Mouse (Mus musculus): Measurements from ENCODE around the gene Mob2. TPM values are rescaled to one million over a fixed set of nuclear protein-coding genes. Genes with fewer than 3 reads are reported as not detected.
A peak's percentile ranks its signal among the peaks of the same experiment; 100 is the strongest.

Mob2 gene
- polyA plus RNA-seq, 1 experiment from 2014 or later: 50.2 TPM

GRCm38 (mm10) chr7:142019699-142020098 lies 41.2 kb downstream of the Mob2 start:
- no peak overlapping the region for H3K9ac ChIP-seq
- H3K4me3 ChIP-seq (replicated peaks; ENCODE audit: low read length): no peak overlapping the region
- H3K9me3 ChIP-seq (ENCODE audit: control insufficient read depth, low read length): no peaks in the 10 kb centered on the region
- no peak for ATAC-seq (ENCODE audit: low FRiP score)
- peaks cover 15% of the 10 kb centered on the region; the same call in 1 of the 2 replicates for H3K36me3 ChIP-seq (replicated peaks; ENCODE audit: control insufficient read depth, insufficient read depth)
- no peak overlapping the region for H3K27ac ChIP-seq
- no peak for DNase-seq (ENCODE audit: low spot score)
- H3K4me2 ChIP-seq (replicated peaks): no peak overlapping the region
- no peaks in the 10 kb centered on the region; the same call in 1 of the 2 replicates for H3K4me1 ChIP-seq (replicated peaks; ENCODE audit: control insufficient read depth, insufficient read depth, low read length)
- no peaks in the 10 kb centered on the region for H3K27me3 ChIP-seq (ENCODE audit: control insufficient read depth, insufficient read depth, low read length)
- WGBS: 61% methylated on average over 2 of the region's 2 CpGs

GRCm38 (mm10) chr7:142016562-142016961 lies 44.3 kb downstream of the Mob2 start:
- H3K9me3 ChIP-seq (ENCODE audit: control insufficient read depth, low read length): no peaks in the 10 kb centered on the region
- no peaks in the 10 kb centered on the region; the same call in 1 of the 2 replicates for H3K4me1 ChIP-seq (replicated peaks; ENCODE audit: control insufficient read depth, insufficient read depth, low read length)
- no peaks in the 10 kb centered on the region for H3K27me3 ChIP-seq (ENCODE audit: control insufficient read depth, insufficient read depth, low read length)
- no peak overlapping the region for H3K9ac ChIP-seq
- H3K4me3 ChIP-seq (replicated peaks; ENCODE audit: low read length): no peak overlapping the region
- ATAC-seq (ENCODE audit: low FRiP score) (no peak), DNase-seq (ENCODE audit: low spot score) (peak; percentile 65)
- H3K4me2 ChIP-seq (replicated peaks): no peak overlapping the region
- H3K36me3 ChIP-seq (replicated peaks; ENCODE audit: control insufficient read depth, insufficient read depth): peaks cover 35% of the 10 kb centered on the region; the same call in 1 of the 2 replicates
- H3K27ac ChIP-seq: no peak overlapping the region
- 83% methylated on average over 1 of the region's 1 CpGs for WGBS

- Histone ChIP-seq H3K4me1 (replicated peaks; ENCODE audit: control insufficient read depth, insufficient read depth, low read length) (no peaks in the 10 kb centered on the region), H3K27me3 (ENCODE audit: control insufficient read depth, insufficient read depth, low read length) (no peaks in the 10 kb centered on the region), H3K27ac (no peak overlapping the region), H3K4me2 (replicated peaks) (no peak overlapping the region), H3K4me3 (replicated peaks; ENCODE audit: low read length) (no peak overlapping the region), H3K9ac (no peak overlapping the region), H3K9me3 (ENCODE audit: control insufficient read depth, low read length) (no peaks in the 10 kb centered on the region), H3K36me3 (replicated peaks; ENCODE audit: control insufficient read depth, insufficient read depth) (peaks cover 82% of the 10 kb centered on the region)
- 72% methylated on average over 22 of the region's 22 CpGs for WGBS
- DNase-seq (ENCODE audit: low spot score) (no peak), ATAC-seq (ENCODE audit: low FRiP score) (0 out of 2 replicates have a peak, but pooled peaks have one; percentile 25)
Measured at GRCm38 (mm10) chr7:142001597-142002340, 59.1 kb downstream of the Mob2 start.

GRCm38 (mm10) chr7:142000661-142001060 lies 60.2 kb downstream of the Mob2 start:
- no peaks in the 10 kb centered on the region for H3K9me3 ChIP-seq (ENCODE audit: control insufficient read depth, low read length)
- no peak overlapping the region for H3K27ac ChIP-seq
- no peak overlapping the region for H3K4me2 ChIP-seq (replicated peaks)
- no peak overlapping the region for H3K9ac ChIP-seq
- 97% methylated on average over 3 of the region's 3 CpGs for WGBS
- H3K4me3 ChIP-seq (replicated peaks; ENCODE audit: low read length): no peak overlapping the region
- DNase-seq (ENCODE audit: low spot score): no peak
- H3K4me1 ChIP-seq (replicated peaks; ENCODE audit: control insufficient read depth, insufficient read depth, low read length): no peaks in the 10 kb centered on the region
- H3K36me3 ChIP-seq (replicated peaks; ENCODE audit: control insufficient read depth, insufficient read depth): peaks cover 93% of the 10 kb centered on the region
- ATAC-seq (ENCODE audit: low FRiP score): no peak
- H3K27me3 ChIP-seq (ENCODE audit: control insufficient read depth, insufficient read depth, low read length): no peaks in the 10 kb centered on the region

- Histone ChIP-seq H3K27me3 (ENCODE audit: control insufficient read depth, insufficient read depth, low read length) (no peaks in the 10 kb centered on the region), H3K36me3 (replicated peaks; ENCODE audit: control insufficient read depth, insufficient read depth) (peaks cover 99% of the 10 kb centered on the region), H3K9me3 (ENCODE audit: control insufficient read depth, low read length) (no peaks in the 10 kb centered on the region), H3K9ac (no peak overlapping the region), H3K4me1 (replicated peaks; ENCODE audit: control insufficient read depth, insufficient read depth, low read length) (no peaks in the 10 kb centered on the region), H3K4me2 (replicated peaks) (no peak overlapping the region), H3K27ac (no peak overlapping the region), H3K4me3 (replicated peaks; ENCODE audit: low read length) (no peak overlapping the region)
- 92% methylated on average over 4 of the region's 4 CpGs for WGBS
- ATAC-seq (ENCODE audit: low FRiP score) (no peak), DNase-seq (ENCODE audit: low spot score) (no peak)
Measured at GRCm38 (mm10) chr7:141994121-141994520, 66.7 kb downstream of the Mob2 start.

- no peak for ATAC-seq (ENCODE audit: low FRiP score)
- no peak overlapping the region for H3K4me2 ChIP-seq (replicated peaks)
- no peak for DNase-seq (ENCODE audit: low spot score)
- WGBS: 75% methylated on average over 2 of the region's 2 CpGs
- H3K9me3 ChIP-seq (ENCODE audit: control insufficient read depth, low read length): no peaks in the 10 kb centered on the region
- no peaks in the 10 kb centered on the region for H3K27me3 ChIP-seq (ENCODE audit: control insufficient read depth, insufficient read depth, low read length)
- H3K27ac ChIP-seq: no peak overlapping the region
- no peak overlapping the region for H3K9ac ChIP-seq
- H3K36me3 ChIP-seq (replicated peaks; ENCODE audit: control insufficient read depth, insufficient read depth): peaks cover 99% of the 10 kb centered on the region
- H3K4me3 ChIP-seq (replicated peaks; ENCODE audit: low read length): no peak overlapping the region
- no peaks in the 10 kb centered on the region for H3K4me1 ChIP-seq (replicated peaks; ENCODE audit: control insufficient read depth, insufficient read depth, low read length)
Measured at GRCm38 (mm10) chr7:141991183-141991582, 69.7 kb downstream of the Mob2 start.

GRCm38 (mm10) chr7:141988314-141988806 lies 72.5 kb downstream of the Mob2 start:
- no peaks in the 10 kb centered on the region for H3K27me3 ChIP-seq (ENCODE audit: control insufficient read depth, insufficient read depth, low read length)
- H3K4me2 ChIP-seq (replicated peaks): no peak overlapping the region
- H3K27ac ChIP-seq: no peak overlapping the region
- WGBS: 80% methylated on average over 7 of the region's 7 CpGs
- DNase-seq (ENCODE audit: low spot score) (no peak), ATAC-seq (ENCODE audit: low FRiP score) (no peak)
- no peak overlapping the region for H3K4me3 ChIP-seq (replicated peaks; ENCODE audit: low read length)
- H3K9me3 ChIP-seq (ENCODE audit: control insufficient read depth, low read length): no peaks in the 10 kb centered on the region
- no peaks in the 10 kb centered on the region for H3K4me1 ChIP-seq (replicated peaks; ENCODE audit: control insufficient read depth, insufficient read depth, low read length)
- peaks cover 89% of the 10 kb centered on the region for H3K36me3 ChIP-seq (replicated peaks; ENCODE audit: control insufficient read depth, insufficient read depth)
- no peak overlapping the region for H3K9ac ChIP-seq

- peaks cover 34% of the 10 kb centered on the region for H3K36me3 ChIP-seq (replicated peaks; ENCODE audit: control insufficient read depth, insufficient read depth)
- WGBS: 92% methylated on average over 7 of the region's 7 CpGs
Measured at GRCm38 (mm10) chr7:141981237-141981636, 79.6 kb downstream of the Mob2 start.

GRCm38 (mm10) chr7:141979247-141979646 lies 81.6 kb downstream of the Mob2 start:
- WGBS: 89% methylated on average over 4 of the region's 4 CpGs
- Histone ChIP-seq H3K4me2 (replicated peaks) (no peak overlapping the region), H3K27me3 (ENCODE audit: control insufficient read depth, insufficient read depth, low read length) (no peaks in the 10 kb centered on the region), H3K4me3 (replicated peaks; ENCODE audit: low read length) (no peak overlapping the region), H3K9me3 (ENCODE audit: control insufficient read depth, low read length) (no peaks in the 10 kb centered on the region), H3K36me3 (replicated peaks; ENCODE audit: control insufficient read depth, insufficient read depth) (peaks cover 15% of the 10 kb centered on the region; the same call in 1 of the 2 replicates), H3K4me1 (replicated peaks; ENCODE audit: control insufficient read depth, insufficient read depth, low read length) (peaks cover 7% of the 10 kb centered on the region; the same call in 1 of the 2 replicates), H3K9ac (no peak overlapping the region), H3K27ac (no peak overlapping the region)
- ATAC-seq (ENCODE audit: low FRiP score): no peak
- no peak for DNase-seq (ENCODE audit: low spot score)

More at GRCm38 (mm10) chr7:141981237-141981636, 79.6 kb downstream of the Mob2 start:
- ATAC-seq (ENCODE audit: low FRiP score): no peak
- no peak overlapping the region for H3K4me2 ChIP-seq (replicated peaks)
- H3K4me1 ChIP-seq (replicated peaks; ENCODE audit: control insufficient read depth, insufficient read depth, low read length): peaks cover 7% of the 10 kb centered on the region; the same call in 1 of the 2 replicates
- H3K4me3 ChIP-seq (replicated peaks; ENCODE audit: low read length): no peak overlapping the region
- no peak overlapping the region for H3K27ac ChIP-seq
- no peaks in the 10 kb centered on the region for H3K27me3 ChIP-seq (ENCODE audit: control insufficient read depth, insufficient read depth, low read length)
- no peaks in the 10 kb centered on the region for H3K9me3 ChIP-seq (ENCODE audit: control insufficient read depth, low read length)
- no peak overlapping the region for H3K9ac ChIP-seq
- DNase-seq (ENCODE audit: low spot score): no peak
